Mouse (Mus musculus) kidney, postnatal 0 days (tissue): ENCODE results near the gene Clasrp. TPM values are rescaled to one million over a fixed set of nuclear protein-coding genes. Genes with fewer than 3 reads are reported as not detected.
A peak's percentile ranks its signal among the peaks of the same experiment; 100 is the strongest.

ENCODE experiments used
- ATAC-seq: fragments of 200-750 bp; cut with Nextera tagmentation; replicated peaks from 2 replicates; pipeline ENCODE4 v1.8.0; 2017; ENCODE audit warnings: low read depth, moderate number of reproducible peaks, moderate TSS enrichment, moderate library complexity; ENCODE audit not compliant: low FRiP score
- DNase-seq: peaks from one replicate; pipeline ENCODE4 v3.0.0-alpha.2; 2016; ENCODE audit warnings: low spot score
- H3K27ac ChIP-seq: fragments of 300-500 bp; sonication (generic); 2 replicates; pipeline ENCODE4 v1.5.1; 2014; ENCODE audit warnings: mild to moderate bottlenecking
- H3K27me3 ChIP-seq: fragments of 300-500 bp; sonication (generic); 2 replicates; pipeline ENCODE4 v1.6.1; 2014; ENCODE audit warnings: low read length, mixed read lengths; ENCODE audit not compliant: insufficient read depth
- H3K36me3 ChIP-seq: fragments of 300-500 bp; sonication (generic); 2 replicates; pipeline ENCODE4 v1.6.1; 2014; ENCODE audit warnings: low read length, mixed read lengths; ENCODE audit not compliant: insufficient read depth
- H3K4me1 ChIP-seq: fragments of 300-500 bp; sonication (generic); replicated peaks from 2 replicates; pipeline ENCODE4 v1.6.1; 2014; ENCODE audit warnings: antibody characterized with exemption, low read length, mixed read lengths; ENCODE audit not compliant: insufficient read depth
- H3K4me2 ChIP-seq: fragments of 300-500 bp; sonication (generic); 2 replicates; pipeline ENCODE4 v1.6.1; 2014; ENCODE audit warnings: mild to moderate bottlenecking, low read length, moderate library complexity, mixed read lengths
- H3K4me3 ChIP-seq: fragments of 300-500 bp; sonication (generic); replicated peaks from 2 replicates; pipeline ENCODE4 v1.5.1; 2014; ENCODE audit warnings: low read depth, low read length
- H3K9ac ChIP-seq: fragments of 300-500 bp; sonication (generic); 2 replicates; pipeline ENCODE4 v1.6.1; 2014; ENCODE audit warnings: low read depth, low read length
- H3K9me3 ChIP-seq: fragments of 300-500 bp; sonication (generic); replicated peaks from 2 replicates; pipeline ENCODE4 v1.6.1; 2016; ENCODE audit warnings: low read length, inconsistent platforms, mixed read lengths
- CTCF ChIP-seq: IDR thresholded peaks from 2 replicates; pipeline ENCODE4 v1.5.1; 2016; ENCODE audit warnings: antibody characterized with exemption, low read depth, mild to moderate bottlenecking, moderate library complexity
- WGBS: fragments of 180-500 bp; shearing (Covaris S2); extraction: QIAGEN DNeasy Blood & Tissue Kit; methylation state at CpG from one replicate; pipeline ENCODE4 v1.1.7; 2014; 5-methylcytosine and 5-hydroxymethylcytosine counted together
- polyA plus RNA-seq: library from polyadenylated mRNA; unstranded; fragments of >200 nt; fragmentation: Nextera tagmentation; extraction: Ambion mirVana; gene quantifications from 2 replicates; pipeline ENCODE4 v1.2.1, GENCODE M21; 2015

Clasrp gene
- polyA plus RNA-seq, 1 experiment from 2014 or later = 35.1 TPM

GRCm38 (mm10) chr7:19633855-19634254 is 29.6 kb upstream of the Clasrp start:
- no peak overlapping the region for H3K4me3 ChIP-seq
- DNase-seq (no peak), ATAC-seq (no peak)
- H3K27me3 ChIP-seq = no peaks in the 10 kb centered on the region
- H3K9ac ChIP-seq = no peak overlapping the region
- no peaks in the 10 kb centered on the region for H3K4me1 ChIP-seq
- TF ChIP-seq CTCF = no peak
- WGBS = 93% methylated on average over 15 of the region's 15 CpGs
- H3K27ac ChIP-seq = no peak overlapping the region
- H3K36me3 ChIP-seq = peaks cover 67% of the 10 kb centered on the region
- H3K9me3 ChIP-seq = no peaks in the 10 kb centered on the region
- H3K4me2 ChIP-seq = no peak overlapping the region

DNA sequence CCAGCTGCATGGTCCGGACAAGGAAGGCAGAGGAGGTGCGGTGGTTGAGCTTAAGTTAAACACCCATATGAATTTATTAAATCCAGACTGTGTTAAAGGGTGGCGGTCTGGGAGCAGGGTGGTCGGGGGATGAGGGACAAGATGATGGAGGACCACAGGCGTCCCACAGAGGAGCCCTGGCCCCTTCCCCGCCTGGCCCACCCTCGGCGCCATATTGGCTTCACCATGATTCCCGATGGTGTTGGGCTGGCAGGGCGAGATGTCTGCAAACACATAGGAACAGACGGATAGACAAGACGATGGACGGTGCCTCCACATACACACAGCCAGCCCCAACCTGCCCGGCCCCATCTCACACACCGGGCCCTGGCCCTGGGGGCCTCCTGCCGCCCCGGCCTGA is 28.9 kb upstream of the Clasrp start:
- H3K27ac ChIP-seq = no peak overlapping the region
- ATAC-seq (no peak), DNase-seq (no peak)
- H3K36me3 ChIP-seq = peaks cover 60% of the 10 kb centered on the region
- H3K9me3 ChIP-seq = no peaks in the 10 kb centered on the region
- no peak overlapping the region for H3K4me2 ChIP-seq
- H3K9ac ChIP-seq = no peak overlapping the region
- TF ChIP-seq CTCF = no peak
- 92% methylated on average over 17 of the region's 17 CpGs for WGBS
- no peaks in the 10 kb centered on the region for H3K4me1 ChIP-seq
- H3K27me3 ChIP-seq = no peaks in the 10 kb centered on the region
- no peak overlapping the region for H3K4me3 ChIP-seq

GRCm38 (mm10) chr7:19632720-19633119 is 28.4 kb upstream of the Clasrp start:
- H3K9me3 ChIP-seq = no peaks in the 10 kb centered on the region
- H3K27me3 ChIP-seq = no peaks in the 10 kb centered on the region
- H3K36me3 ChIP-seq = peaks cover 56% of the 10 kb centered on the region
- H3K4me1 ChIP-seq = no peaks in the 10 kb centered on the region
- no peak overlapping the region for H3K4me3 ChIP-seq
- H3K9ac ChIP-seq = no peak overlapping the region
- no peak for TF ChIP-seq CTCF
- DNase-seq = no peak
- no peak overlapping the region for H3K27ac ChIP-seq
- no peak for ATAC-seq
- no peak overlapping the region for H3K4me2 ChIP-seq

- Histone ChIP-seq H3K4me2 (no peak overlapping the region), H3K9me3 (no peaks in the 10 kb centered on the region), H3K9ac (no peak overlapping the region), H3K27me3 (no peaks in the 10 kb centered on the region), H3K36me3 (peaks cover 51% of the 10 kb centered on the region), H3K4me1 (no peaks in the 10 kb centered on the region), H3K4me3 (no peak overlapping the region), H3K27ac (no peak overlapping the region)
- no peak for TF ChIP-seq CTCF
- ATAC-seq (no peak), DNase-seq (no peak)
Observed at GRCm38 (mm10) chr7:19632275-19632674, 28.0 kb upstream of the Clasrp start.

- H3K9ac ChIP-seq = peak within 1 kb of the TSS; percentile 67
- 2% methylated on average over 23 of the region's 41 CpGs for WGBS
- no peaks in the 10 kb centered on the region for H3K9me3 ChIP-seq
- H3K36me3 ChIP-seq = peaks cover 22% of the 10 kb centered on the region
- peak within 1 kb of the TSS; percentile 99 for H3K4me2 ChIP-seq
- H3K27ac ChIP-seq = peak within 1 kb of the TSS; percentile 94
- H3K27me3 ChIP-seq = no peaks in the 10 kb centered on the region
- no peaks in the 10 kb centered on the region for H3K4me1 ChIP-seq
- DNase-seq (peak; percentile 93), ATAC-seq (peak; percentile 61)
- peak within 1 kb of the TSS; percentile 84 for H3K4me3 ChIP-seq
- TF ChIP-seq CTCF = no peak
Observed at GRCm38 (mm10) chr7:19629361-19629734, 25.1 kb upstream of the Clasrp start, which contains the start of gene Relb. Gene Relb, minus strand, starts transcription at chr7:19629438.

GRCm38 (mm10) chr7:19628536-19629360 is 24.5 kb upstream of the Clasrp start:
- peak overlapping the region; percentile 84 for H3K4me3 ChIP-seq
- H3K9ac ChIP-seq = peak overlapping the region; percentile 67
- under 1% methylated on average over 57 of the region's 57 CpGs for WGBS
- H3K36me3 ChIP-seq = peaks cover 16% of the 10 kb centered on the region
- peak; percentile 91 for ATAC-seq
- peak overlapping the region; percentile 99 for H3K4me2 ChIP-seq
- no peaks in the 10 kb centered on the region for H3K27me3 ChIP-seq
- TF ChIP-seq CTCF = no peak
- DNase-seq = peak; percentile 100
- H3K9me3 ChIP-seq = no peaks in the 10 kb centered on the region
- H3K27ac ChIP-seq = peak overlapping the region; percentile 94
- no peaks in the 10 kb centered on the region for H3K4me1 ChIP-seq
